Mouse (Mus musculus) midbrain, embryonic 16.5 days (tissue): ENCODE data around the gene Klf13. TPM values are rescaled to one million over a fixed set of nuclear protein-coding genes. Genes with fewer than 3 reads are reported as not detected.

Source experiments
- ATAC-seq: fragments of 200-750 bp; cut with Nextera tagmentation; 2 replicates; pipeline ENCODE4 v1.8.0; 2017; ENCODE audit warnings: moderate TSS enrichment
- H3K27ac ChIP-seq: fragments of 300-500 bp; sonication (generic); 2 replicates; pipeline ENCODE4 v1.5.1; 2014; ENCODE audit warnings: mild to moderate bottlenecking, low read length, mixed read lengths
- H3K27me3 ChIP-seq: fragments of 300-500 bp; sonication (generic); 2 replicates; pipeline ENCODE4 v1.6.1; 2014; ENCODE audit warnings: low read depth, low read length, mixed read lengths; ENCODE audit not compliant: control insufficient read depth, insufficient read depth
- H3K36me3 ChIP-seq: fragments of 300-500 bp; sonication (generic); 2 replicates; pipeline ENCODE4 v1.6.1; 2014; ENCODE audit warnings: mild to moderate bottlenecking, low read length, moderate library complexity, mixed read lengths; ENCODE audit not compliant: control insufficient read depth, insufficient read depth
- H3K4me1 ChIP-seq: fragments of 300-500 bp; sonication (generic); 2 replicates; pipeline ENCODE4 v1.6.1; 2014; ENCODE audit warnings: mild to moderate bottlenecking, low read length, mixed read lengths; ENCODE audit not compliant: control insufficient read depth, insufficient read depth
- H3K4me2 ChIP-seq: fragments of 300-500 bp; sonication (generic); 2 replicates; pipeline ENCODE4 v1.6.1; 2014; ENCODE audit warnings: mild to moderate bottlenecking, low read length, mixed read lengths
- H3K4me3 ChIP-seq: fragments of 300-500 bp; sonication (generic); 2 replicates; pipeline ENCODE4 v1.5.1; 2014; ENCODE audit warnings: low read depth, mild to moderate bottlenecking, low read length, moderate library complexity, mixed read lengths
- H3K9ac ChIP-seq: fragments of 300-500 bp; sonication (generic); 2 replicates; pipeline ENCODE4 v1.6.1; 2014; ENCODE audit warnings: low read depth, low read length, mixed read lengths
- H3K9me3 ChIP-seq: fragments of 300-500 bp; sonication (generic); replicated peaks from 2 replicates; pipeline ENCODE4 v1.6.1; 2014; ENCODE audit warnings: mild to moderate bottlenecking, low read length, mixed read lengths; ENCODE audit not compliant: control insufficient read depth, poor library complexity, severe bottlenecking
- WGBS: fragments of 180-500 bp; shearing (Covaris S2); extraction: QIAGEN DNeasy Blood & Tissue Kit; methylation state at CpG from one replicate; pipeline ENCODE4 v1.1.7; 2014; 5-methylcytosine and 5-hydroxymethylcytosine counted together
- polyA plus RNA-seq: library from polyadenylated mRNA; unstranded; fragments of >200 nt; fragmentation: Nextera tagmentation; extraction: Ambion mirVana; gene quantifications from 2 replicates; pipeline ENCODE4 v1.2.1, GENCODE M21; 2015

Klf13 gene
- polyA plus RNA-seq, 1 experiment from 2014 or later, result 21.6 TPM

DNA sequence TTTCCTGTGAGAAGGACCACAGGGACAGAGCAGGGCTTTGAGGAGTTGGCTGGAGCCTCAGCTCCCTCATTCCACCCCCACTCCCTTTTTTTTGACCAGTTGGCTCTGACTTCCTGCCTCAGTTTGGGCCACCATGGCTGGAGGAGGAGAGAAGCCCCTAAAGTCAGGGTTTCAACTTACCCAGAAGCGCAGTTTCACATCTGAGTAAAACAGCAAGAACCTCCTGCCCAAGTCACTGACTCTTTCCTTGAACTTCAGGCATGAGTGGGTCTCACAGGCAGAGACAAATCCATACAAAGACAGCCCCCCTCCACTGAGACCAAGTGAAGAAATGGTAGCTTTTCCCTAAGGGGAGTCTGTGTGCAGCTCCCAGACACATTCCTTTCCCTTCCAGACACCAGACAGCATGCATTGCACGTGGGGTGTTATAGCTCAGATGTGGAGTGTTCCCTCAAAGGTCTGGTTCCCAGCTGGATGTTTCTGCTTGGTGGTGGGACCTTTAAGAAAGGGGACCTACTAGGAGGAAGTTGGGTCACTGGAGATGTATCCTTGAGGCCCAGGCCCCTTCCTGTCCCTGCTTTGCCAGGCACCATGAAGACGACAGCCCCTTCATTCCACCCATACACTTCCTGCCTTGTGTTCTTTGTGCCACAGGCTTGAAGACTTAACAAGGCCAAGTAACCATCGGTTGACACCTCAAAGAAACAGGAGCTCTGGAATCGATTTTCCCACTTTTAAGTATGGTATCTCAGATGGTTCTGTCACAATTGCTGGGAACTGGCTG lies 27.1 kb upstream of the Klf13 start:
- Histone ChIP-seq H3K4me2 (no peak overlapping the region), H3K27me3 (no peaks in the 10 kb centered on the region), H3K36me3 (no peaks in the 10 kb centered on the region), H3K9me3 (no peaks in the 10 kb centered on the region), H3K4me3 (no peak overlapping the region), H3K9ac (no peak overlapping the region), H3K4me1 (no peaks in the 10 kb centered on the region), H3K27ac (peak overlapping the region; percentile 35)
- 83% methylated on average over 5 of the region's 5 CpGs for WGBS
- no peak for ATAC-seq

- Histone ChIP-seq H3K4me3 (no peak overlapping the region), H3K9ac (no peak overlapping the region), H3K36me3 (no peaks in the 10 kb centered on the region), H3K4me2 (no peak overlapping the region), H3K27me3 (no peaks in the 10 kb centered on the region), H3K27ac (peak overlapping the region; percentile 35), H3K9me3 (no peaks in the 10 kb centered on the region), H3K4me1 (no peaks in the 10 kb centered on the region)
- ATAC-seq, result peak; percentile 91
- WGBS, result 60% methylated on average over 2 of the region's 2 CpGs
Measured at GRCm38 (mm10) chr7:63965135-63965534, 26.4 kb upstream of the Klf13 start.

DNA sequence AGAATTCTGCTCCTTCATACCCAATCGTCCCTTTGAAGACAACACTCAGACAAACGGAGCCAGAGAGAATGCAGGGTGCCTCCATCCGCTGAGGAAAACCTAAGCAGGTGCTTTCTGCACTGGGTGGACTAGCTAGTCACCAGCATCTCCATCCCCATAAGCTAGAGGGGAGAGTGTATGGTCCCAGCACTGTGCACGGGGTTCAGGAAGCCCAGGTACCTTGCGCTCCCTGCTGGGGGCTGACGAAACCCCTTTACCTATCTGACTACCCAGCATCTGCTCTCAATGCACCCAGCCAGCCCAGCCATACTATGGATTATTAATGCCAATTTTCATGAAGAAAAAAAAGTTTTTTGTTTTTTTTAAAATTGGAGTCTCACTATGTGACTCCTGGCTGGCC lies 25.4 kb upstream of the Klf13 start:
- H3K36me3 ChIP-seq, result no peaks in the 10 kb centered on the region
- 75% methylated on average over 6 of the region's 6 CpGs for WGBS
- H3K9me3 ChIP-seq, result no peaks in the 10 kb centered on the region
- H3K27ac ChIP-seq, result no peak overlapping the region
- no peak overlapping the region for H3K9ac ChIP-seq
- H3K4me2 ChIP-seq, result no peak overlapping the region
- H3K4me1 ChIP-seq, result peaks cover under 1% of the 10 kb centered on the region
- no peak for ATAC-seq
- no peaks in the 10 kb centered on the region for H3K27me3 ChIP-seq
- no peak overlapping the region for H3K4me3 ChIP-seq

GRCm38 (mm10) chr7:63963632-63964031 lies 24.9 kb upstream of the Klf13 start:
- H3K9me3 ChIP-seq, result no peaks in the 10 kb centered on the region
- H3K4me3 ChIP-seq, result no peak overlapping the region
- no peaks in the 10 kb centered on the region for H3K27me3 ChIP-seq
- no peak overlapping the region for H3K9ac ChIP-seq
- no peak for ATAC-seq
- no peak overlapping the region for H3K4me2 ChIP-seq
- H3K36me3 ChIP-seq, result no peaks in the 10 kb centered on the region
- no peak overlapping the region for H3K27ac ChIP-seq
- 71% methylated on average over 5 of the region's 5 CpGs for WGBS
- H3K4me1 ChIP-seq, result peaks cover 6% of the 10 kb centered on the region

DNA sequence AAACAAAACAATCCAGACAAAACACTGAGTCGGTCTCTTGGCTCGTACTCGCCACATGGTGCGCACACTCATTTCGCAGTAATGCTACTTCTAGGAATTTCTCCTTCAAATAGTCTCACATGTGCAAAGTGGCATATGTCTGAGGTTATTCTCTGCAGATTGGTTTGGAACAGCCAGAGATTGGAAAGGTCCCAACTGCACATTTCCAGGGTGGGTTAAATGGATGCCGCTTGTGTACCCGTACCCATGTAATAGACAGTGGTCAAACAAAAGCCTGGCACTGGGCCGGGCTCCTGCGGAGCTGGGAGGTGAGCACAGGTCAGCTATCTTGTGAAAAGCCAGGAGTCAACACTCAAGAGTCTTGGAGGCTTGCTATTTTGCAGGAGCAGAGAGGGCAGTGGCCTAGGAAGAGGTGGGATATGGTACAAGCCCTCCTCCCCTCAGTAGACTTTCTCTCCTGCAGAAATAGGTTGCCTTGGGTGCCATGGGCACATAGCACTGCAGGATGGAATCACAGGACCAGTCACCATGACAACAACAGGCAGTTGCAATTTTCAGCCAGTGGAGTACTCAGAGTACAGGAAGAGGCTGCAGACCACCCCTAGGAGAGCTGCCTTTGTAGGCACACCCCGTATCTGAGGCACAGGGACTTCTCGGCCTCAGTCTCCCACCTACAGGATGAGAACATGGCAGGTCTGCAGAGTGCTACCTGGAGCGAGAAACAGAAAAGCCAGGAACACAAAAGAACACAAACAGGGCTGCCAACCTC lies 19.3 kb upstream of the Klf13 start:
- no peaks in the 10 kb centered on the region for H3K36me3 ChIP-seq
- no peaks in the 10 kb centered on the region for H3K27me3 ChIP-seq
- H3K9ac ChIP-seq, result 0 out of 2 replicates have a peak overlapping the region, but pooled peaks have one; percentile 11
- H3K27ac ChIP-seq, result peak overlapping the region; percentile 69
- H3K4me2 ChIP-seq, result no peak overlapping the region
- H3K9me3 ChIP-seq, result no peaks in the 10 kb centered on the region
- no peak overlapping the region for H3K4me3 ChIP-seq
- 51% methylated on average over 12 of the region's 12 CpGs for WGBS
- H3K4me1 ChIP-seq, result peaks cover 22% of the 10 kb centered on the region
- peak; percentile 86 for ATAC-seq

GRCm38 (mm10) chr7:63956981-63957713 lies 18.4 kb upstream of the Klf13 start:
- H3K4me3 ChIP-seq, result no peak overlapping the region
- no peaks in the 10 kb centered on the region for H3K9me3 ChIP-seq
- H3K9ac ChIP-seq, result peak overlapping the region; percentile 8; the same call in 1 of the 2 replicates
- ATAC-seq, result peak; percentile 76
- 8% methylated on average over 16 of the region's 16 CpGs for WGBS
- H3K36me3 ChIP-seq, result no peaks in the 10 kb centered on the region
- no peaks in the 10 kb centered on the region for H3K27me3 ChIP-seq
- H3K4me2 ChIP-seq, result no peak overlapping the region
- H3K4me1 ChIP-seq, result peaks cover 24% of the 10 kb centered on the region
- peak overlapping the region; percentile 69 for H3K27ac ChIP-seq

DNA sequence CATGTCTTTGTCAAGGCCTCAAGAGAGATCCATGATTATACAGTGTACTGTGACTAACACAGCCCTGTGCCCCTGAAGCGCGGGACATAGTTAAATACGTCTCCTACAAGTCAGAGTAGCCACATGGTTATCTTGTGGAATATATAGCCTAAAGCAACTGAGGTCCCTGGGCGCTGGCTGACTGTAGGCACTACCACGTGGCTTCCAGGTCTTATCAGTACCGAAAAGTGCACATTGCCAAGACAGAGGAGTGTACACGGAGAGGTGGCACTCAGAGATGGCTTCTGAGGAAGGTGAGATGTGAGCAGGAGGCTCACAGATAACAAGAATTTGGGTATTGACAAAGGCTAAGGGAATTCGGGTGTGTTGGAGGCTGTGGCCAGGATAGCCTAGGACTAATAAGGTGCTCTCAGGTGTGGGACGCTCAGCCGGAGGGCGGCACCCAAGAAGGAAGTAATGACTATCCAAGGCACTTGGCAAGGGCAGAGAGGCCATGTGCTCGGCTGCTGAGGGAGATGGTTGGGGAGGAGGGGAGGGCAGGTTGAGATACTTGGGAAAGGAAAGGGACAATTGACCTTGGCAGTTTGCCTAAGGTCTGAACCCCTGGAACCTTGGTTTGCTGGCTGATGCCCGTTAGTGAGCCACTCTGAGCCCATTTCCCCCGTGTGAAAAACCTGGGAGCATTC lies 17.6 kb upstream of the Klf13 start:
- WGBS, result 59% methylated on average over 14 of the region's 14 CpGs
- H3K27me3 ChIP-seq, result no peaks in the 10 kb centered on the region
- no peaks in the 10 kb centered on the region for H3K36me3 ChIP-seq
- no peak overlapping the region for H3K4me3 ChIP-seq
- peak overlapping the region; percentile 69 for H3K27ac ChIP-seq
- no peak for ATAC-seq
- H3K9ac ChIP-seq, result no peak overlapping the region
- H3K4me2 ChIP-seq, result no peak overlapping the region
- H3K9me3 ChIP-seq, result no peaks in the 10 kb centered on the region
- H3K4me1 ChIP-seq, result peaks cover 25% of the 10 kb centered on the region

DNA sequence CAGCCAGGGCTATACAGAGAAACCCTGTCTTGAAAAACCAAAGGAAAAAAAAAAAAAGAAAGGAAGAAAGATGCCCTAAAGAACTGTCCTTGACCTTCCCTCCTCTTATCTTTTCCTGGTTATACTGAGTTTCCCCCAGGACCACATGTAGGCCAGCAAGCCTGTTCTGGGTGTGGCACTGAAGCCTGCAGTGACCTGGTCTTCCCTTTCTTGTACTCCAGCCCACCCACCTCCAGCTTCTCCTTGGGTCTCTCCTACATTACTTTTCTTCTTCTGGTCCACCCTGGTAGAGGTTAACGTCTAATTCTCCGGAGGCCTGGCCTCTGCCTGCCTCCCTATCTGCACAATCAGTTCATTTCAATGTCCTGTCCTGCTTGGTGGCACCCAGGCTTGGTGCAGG lies 16.7 kb upstream of the Klf13 start:
- Histone ChIP-seq H3K4me1 (peaks cover 25% of the 10 kb centered on the region), H3K9ac (no peak overlapping the region), H3K9me3 (no peaks in the 10 kb centered on the region), H3K36me3 (no peaks in the 10 kb centered on the region), H3K27me3 (no peaks in the 10 kb centered on the region), H3K27ac (no peak overlapping the region), H3K4me3 (no peak overlapping the region), H3K4me2 (no peak overlapping the region)
- ATAC-seq, result no peak
- WGBS, result 98% methylated on average over 2 of the region's 2 CpGs
